Mouse (Mus musculus) A20 (cell line): Measurements from ENCODE around the gene Ncr1.
"Not testable (repeated sequence)": the region's sequence is repeated elsewhere in the genome, so short reads cannot be mapped to it uniquely, and the experiment has no call there.

Experiments
- DNase-seq: peaks from one replicate; pipeline ENCODE4 v3.0.0-alpha.2; 2011; ENCODE audit warnings: low read depth, low spot score

The Ncr1 gene

GRCm38 (mm10) chr7:4337509-4337908, at the start of gene Ncr1:
Gene Ncr1 (plus strand): TSS chr7:4337724.
- no peak for DNase-seq

DNA sequence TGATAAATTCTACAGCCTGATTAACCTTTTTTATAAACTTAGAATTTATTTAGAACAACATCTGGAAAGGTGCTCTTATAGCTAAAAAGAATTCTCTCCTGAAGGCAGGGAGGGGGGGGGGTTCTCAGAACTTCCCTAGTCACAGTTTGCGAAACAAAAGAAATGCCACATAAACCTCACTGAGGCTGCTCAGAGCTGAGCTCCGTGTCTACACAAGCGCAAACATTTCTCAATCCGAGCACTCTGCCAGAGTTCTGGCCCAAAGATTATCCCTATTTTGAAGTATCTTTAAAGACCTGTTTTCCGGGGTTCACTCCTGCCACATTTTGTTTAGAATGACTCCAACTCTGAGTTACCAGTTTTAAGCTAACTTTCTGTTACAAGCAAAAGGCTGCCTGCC, 44.9 kb upstream of the Ncr1 start:
- no peak for DNase-seq

DNA sequence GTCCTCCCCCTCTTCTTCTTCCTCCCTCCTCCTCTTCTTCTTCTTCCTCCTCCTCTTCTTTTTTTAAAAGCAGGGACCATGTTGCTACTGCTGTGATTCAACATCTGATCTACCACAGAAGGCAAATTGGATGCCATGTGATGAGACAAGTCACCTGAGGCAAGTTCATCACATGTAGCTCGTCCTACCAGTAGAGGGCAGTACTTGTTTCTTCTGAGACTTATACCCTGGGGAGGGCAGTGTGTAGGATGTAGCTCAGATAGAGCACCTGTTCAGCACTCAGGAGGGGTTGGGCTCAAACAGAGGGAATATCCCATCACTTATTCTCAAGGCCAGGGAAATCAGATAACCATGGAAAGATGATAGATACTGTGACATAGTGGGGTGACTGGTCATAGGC, 40.3 kb upstream of the Ncr1 start:
- peak; percentile 57 for DNase-seq

DNA sequence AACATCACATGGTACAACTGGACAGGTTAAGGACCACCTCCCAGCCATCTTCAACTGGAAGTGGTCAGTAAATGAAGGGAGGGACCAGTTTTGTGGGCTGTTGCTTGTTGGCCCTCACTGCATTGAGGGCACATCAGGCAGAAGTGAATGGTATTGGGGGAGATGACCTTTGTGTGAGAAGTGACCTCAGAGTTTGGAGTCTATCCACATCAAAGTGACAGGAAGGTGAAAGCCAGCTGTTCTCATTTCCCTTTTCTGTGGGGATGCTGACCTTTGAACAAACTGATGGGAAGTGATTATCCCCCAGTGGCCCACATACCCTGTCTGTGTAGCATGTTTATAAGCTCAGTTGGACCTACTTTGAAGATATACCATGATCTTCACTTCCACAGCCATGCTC, 37.4 kb upstream of the Ncr1 start:
- DNase-seq, result no peak

- DNase-seq, result no peak
These were observed 34.1 kb upstream of the Ncr1 start for GRCm38 (mm10) chr7:4303457-4303856.

DNA sequence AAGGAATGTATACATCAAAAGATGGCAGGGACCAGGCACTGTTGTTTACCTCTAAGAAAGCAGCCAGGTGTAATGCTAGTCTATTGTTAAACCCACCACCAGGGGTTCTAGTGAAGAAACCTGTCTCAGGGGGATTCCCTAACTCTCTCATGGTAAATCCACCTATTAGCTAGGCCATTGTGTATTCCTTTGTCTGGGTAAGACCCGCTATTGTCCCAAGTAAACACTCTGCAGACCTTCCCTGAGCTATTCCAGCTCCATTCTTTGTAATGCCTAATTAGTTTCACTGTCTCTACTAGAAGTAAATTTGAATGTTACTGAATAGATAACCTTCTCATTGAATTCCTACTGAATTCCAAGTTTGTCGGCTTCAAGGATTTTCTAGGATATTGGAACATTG, 24.4 kb upstream of the Ncr1 start:
- not testable (repeated sequence) for DNase-seq

DNA sequence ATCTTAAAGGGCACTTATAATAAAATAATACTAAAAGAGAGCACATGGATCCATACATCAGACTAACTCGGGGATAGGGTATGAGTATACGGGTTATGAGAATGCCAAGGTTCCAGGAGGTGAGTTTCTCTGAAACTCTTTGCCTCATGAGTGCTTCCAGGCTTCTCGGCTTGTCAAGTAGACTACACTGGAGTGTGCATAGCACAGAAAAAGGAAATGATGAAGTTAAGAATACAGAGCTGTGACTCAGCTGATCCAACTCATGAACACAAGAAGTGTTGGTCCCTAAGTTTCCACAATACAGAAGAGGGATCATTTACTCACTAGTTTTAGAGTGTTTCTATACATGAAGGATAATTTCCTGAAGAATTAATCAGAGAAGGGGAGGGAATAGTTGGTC, 24.0 kb upstream of the Ncr1 start:
- DNase-seq, result not testable (repeated sequence)

GRCm38 (mm10) chr7:4323301-4323700, 14.2 kb upstream of the Ncr1 start:
- DNase-seq, result no peak

DNA sequence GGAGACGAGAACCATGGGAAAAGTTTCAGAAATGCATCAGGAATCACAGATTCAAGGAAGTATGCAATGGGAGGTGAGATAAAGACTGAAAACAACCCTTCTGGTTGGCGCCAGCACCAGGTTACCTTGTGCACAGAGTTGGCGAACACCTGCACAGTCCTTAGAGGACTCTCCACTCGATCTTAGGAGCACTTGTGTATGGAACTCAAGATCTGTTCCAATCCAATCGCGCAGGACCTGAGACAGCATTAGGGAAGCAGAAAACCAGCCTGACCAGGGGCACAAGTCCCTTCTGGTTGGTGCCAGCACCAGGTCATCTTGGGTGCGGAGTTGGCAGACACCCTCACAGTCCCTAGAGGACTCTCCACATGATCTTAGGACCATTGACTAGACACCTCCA, 36.0 kb downstream of the Ncr1 start:
- DNase-seq, result no peak
